8 mouse cellular contexts compared by ENCODE assay signal in genomic region chr4:135508419-135509039, GRCm38 (mm10). TPM values are rescaled to one million over a fixed set of nuclear protein-coding genes. Genes with fewer than 3 reads are reported as not detected.
A peak's percentile ranks its signal among the peaks of the same experiment; 100 is the strongest.
DNase-seq lines count a peak whose midpoint lies in the region; ATAC-seq and TF ChIP-seq lines count a peak whose summit lies in the region.

No protein-coding gene starts in this region.

- 0 out of 2 replicates have a peak overlapping the region, but pooled peaks have one; percentile 32 for H3K9ac ChIP-seq in embryonic facial prominence, embryonic 11.5 days (replicated peaks; ENCODE audit: low read length)
- H3K9ac ChIP-seq in kidney, embryonic 14.5 days (ENCODE audit: low read depth, low read length) = no peak overlapping the region
- peak overlapping the region; percentile 34; the same call in 1 of the 2 replicates for H3K9ac ChIP-seq in limb, embryonic 14.5 days (ENCODE audit: low read depth, low read length, severe bottlenecking)

- no peaks in the 10 kb centered on the region for H3K27me3 ChIP-seq in embryonic facial prominence, embryonic 11.5 days (ENCODE audit: control insufficient read depth, insufficient read depth, low read length)
- no peaks in the 10 kb centered on the region for H3K27me3 ChIP-seq in kidney, embryonic 14.5 days (ENCODE audit: control insufficient read depth, insufficient read depth, low read length)
- no peaks in the 10 kb centered on the region for H3K27me3 ChIP-seq in limb, embryonic 14.5 days (ENCODE audit: control insufficient read depth, insufficient read depth, low read length)
- H3K27me3 ChIP-seq in splenic B cell, adult 2 months (ENCODE audit: control insufficient read depth, insufficient read depth, low read length, poor library complexity, severe bottlenecking) = no peaks in the 10 kb centered on the region

- H3K9me3 ChIP-seq in embryonic facial prominence, embryonic 11.5 days (replicated peaks; ENCODE audit: control insufficient read depth, low read length) = no peaks in the 10 kb centered on the region
- no peaks in the 10 kb centered on the region for H3K9me3 ChIP-seq in kidney, embryonic 14.5 days (ENCODE audit: control insufficient read depth, low read length)
- no peaks in the 10 kb centered on the region for H3K9me3 ChIP-seq in limb, embryonic 14.5 days (ENCODE audit: control insufficient read depth, low read length)

- 12% methylated on average over 13 of the region's 13 CpGs for WGBS in embryonic facial prominence, embryonic 11.5 days
- WGBS in kidney, embryonic 14.5 days = 10% methylated on average over 13 of the region's 13 CpGs
- WGBS in limb, embryonic 14.5 days = 13% methylated on average over 13 of the region's 13 CpGs

- 0 out of 2 replicates have a peak, but pooled peaks have one; percentile 36 for ATAC-seq in embryonic facial prominence, embryonic 11.5 days (replicated peaks; ENCODE audit: insufficient number of reproducible peaks, low FRiP score, low TSS enrichment, low read depth)
- peak; percentile 75 for ATAC-seq in kidney, embryonic 14.5 days (ENCODE audit: low FRiP score, low TSS enrichment)
- peak; percentile 41; the same call in 1 of the 2 replicates for ATAC-seq in limb, embryonic 14.5 days (ENCODE audit: low FRiP score, low read depth)
- ATAC-seq in monocyte, adult 5-6 weeks (replicated peaks; ENCODE audit: insufficient number of reproducible peaks, low FRiP score, low TSS enrichment, poor library complexity, severe bottlenecking) = 0 out of 2 replicates have a peak, but pooled peaks have one; percentile 37

- peak; percentile 81 for DNase-seq in 416B (ENCODE audit: low read depth)
- DNase-seq in adrenal gland, adult 2 months = peak; percentile 59
- DNase-seq in embryonic facial prominence, embryonic 11.5 days (ENCODE audit: low spot score) = peak; percentile 92
- DNase-seq in heart, adult 8-10 months (ENCODE audit: low spot score) = peak; percentile 62
- DNase-seq in limb, embryonic 14.5 days (ENCODE audit: low spot score) = peak; percentile 88
- DNase-seq in splenic B cell, adult 2 months (ENCODE audit: low read depth, low spot score) = peak; percentile 76

- no peak for TF ChIP-seq POLR2A in limb, embryonic 14.5 days (IDR thresholded peaks at IDR 0.05; ENCODE audit: borderline replicate concordance, extremely low read depth, insufficient read depth, insufficient read length)

- no peak overlapping the region for H3K27ac ChIP-seq in embryonic facial prominence, embryonic 11.5 days (replicated peaks; ENCODE audit: low read depth, low read length)
- H3K27ac ChIP-seq in kidney, embryonic 14.5 days (ENCODE audit: low read depth, low read length) = no peak overlapping the region
- H3K27ac ChIP-seq in limb, embryonic 14.5 days (replicated peaks; ENCODE audit: low read depth, low read length) = no peak overlapping the region

- no peaks in the 10 kb centered on the region for H3K4me1 ChIP-seq in embryonic facial prominence, embryonic 11.5 days (ENCODE audit: control insufficient read depth, insufficient read depth, low read length)
- peaks cover 7% of the 10 kb centered on the region; the same call in 1 of the 2 replicates for H3K4me1 ChIP-seq in kidney, embryonic 14.5 days (ENCODE audit: control insufficient read depth, insufficient read depth, low read length)
- peaks cover 10% of the 10 kb centered on the region; the same call in 1 of the 2 replicates for H3K4me1 ChIP-seq in limb, embryonic 14.5 days (ENCODE audit: control insufficient read depth, insufficient read depth, low read length)

- H3K36me3 ChIP-seq in embryonic facial prominence, embryonic 11.5 days (replicated peaks; ENCODE audit: control insufficient read depth, insufficient read depth, low read depth, low read length) = no peaks in the 10 kb centered on the region
- H3K36me3 ChIP-seq in kidney, embryonic 14.5 days (ENCODE audit: control insufficient read depth, insufficient read depth, low read length) = no peaks in the 10 kb centered on the region
- H3K36me3 ChIP-seq in limb, embryonic 14.5 days (ENCODE audit: control insufficient read depth, insufficient read depth, low read length) = no peaks in the 10 kb centered on the region
- H3K36me3 ChIP-seq in splenic B cell, adult 2 months (ENCODE audit: control insufficient read depth, insufficient read depth, low read length, poor library complexity, severe bottlenecking) = no peaks in the 10 kb centered on the region

- H3K4me2 ChIP-seq in embryonic facial prominence, embryonic 11.5 days (ENCODE audit: low read depth, low read length) = peak overlapping the region; percentile 37
- no peak overlapping the region; the same call in 1 of the 2 replicates for H3K4me2 ChIP-seq in kidney, embryonic 14.5 days (replicated peaks; ENCODE audit: low read depth, low read length)
- peak overlapping the region; percentile 43 for H3K4me2 ChIP-seq in limb, embryonic 14.5 days (replicated peaks; ENCODE audit: low read depth, low read length, severe bottlenecking)

- no peak overlapping the region for H3K4me3 ChIP-seq in embryonic facial prominence, embryonic 11.5 days (ENCODE audit: low read depth, low read length)
- no peak overlapping the region for H3K4me3 ChIP-seq in kidney, embryonic 14.5 days (ENCODE audit: low read length)
- 0 out of 2 replicates have a peak overlapping the region, but pooled peaks have one; percentile 16 for H3K4me3 ChIP-seq in limb, embryonic 14.5 days (replicated peaks; ENCODE audit: low read length)

RNA-seq across cellular contexts. Expression of gene Nipal3, which starts 13.7 kb away (rescaled TPM):
- total RNA-seq in adrenal gland, adult 2 months (2021) = 10 to 100 TPM; 16.0 to 24.6 TPM
- 15.2 and 21.6 TPM in 2 replicates for polyA plus RNA-seq in adrenal gland, adult 2 months (2012; rRNA removed)
- polyA plus RNA-seq in embryonic facial prominence, embryonic 11.5 days (2014; fragmentation: Nextera tagmentation; extraction: Ambion mirVana) = 2.6 and 3.0 TPM in 2 replicates
- 10 to 100 TPM; 42.2 to 55.4 (median 44.1) TPM for total RNA-seq in heart, adult 8-10 months (2022)
- 2.7 and 3.8 TPM in 2 replicates for polyA plus RNA-seq in kidney, embryonic 14.5 days (2014; fragmentation: Nextera tagmentation; extraction: Ambion mirVana)
- polyA plus RNA-seq in limb, embryonic 14.5 days (2012; rRNA removed) = 4.7 and 6.3 TPM in 2 replicates
- polyA plus RNA-seq in limb, embryonic 14.5 days (2014; fragmentation: Nextera tagmentation; extraction: Ambion mirVana) = 1.4 and 2.6 TPM in 2 replicates
- total RNA-seq in monocyte, adult 5-6 weeks (2017) = 16.7 to 50.4 TPM (median 25.1 TPM) in 3 replicates

RNA-seq across cellular contexts. Expression of gene Stpg1, which starts 13.9 kb away (rescaled TPM):
- total RNA-seq in adrenal gland, adult 2 months (2021) = under 1 TPM; 0.32 to 0.41 TPM
- 0.35 and 0.65 TPM in 2 replicates for polyA plus RNA-seq in adrenal gland, adult 2 months (2012; rRNA removed)
- 0.08 and 0.32 TPM in 2 replicates for polyA plus RNA-seq in embryonic facial prominence, embryonic 11.5 days (2014; fragmentation: Nextera tagmentation; extraction: Ambion mirVana)
- total RNA-seq in heart, adult 8-10 months (2022) = under 1 TPM in 2 of 4 experiments, not detected in 2; 0.22 to 0.44 TPM
- polyA plus RNA-seq in kidney, embryonic 14.5 days (2014; fragmentation: Nextera tagmentation; extraction: Ambion mirVana) = 0.64 and 0.81 TPM in 2 replicates
- 0.18 and 0.20 TPM in 2 replicates for polyA plus RNA-seq in limb, embryonic 14.5 days (2012; rRNA removed)
- polyA plus RNA-seq in limb, embryonic 14.5 days (2014; fragmentation: Nextera tagmentation; extraction: Ambion mirVana) = 0.15 TPM in 1 of 2 replicates, not detected in the other
- total RNA-seq in monocyte, adult 5-6 weeks (2017) = not detected in 3 replicates
